Mouse (Mus musculus) megakaryocyte, embryonic 14.5 days (primary cell): ENCODE data around the gene Rnase2a.

Experiments
- FLI1 ChIP-seq: IDR thresholded peaks from 2 replicates; pipeline ENCODE4 v1.6.1; 2012; ENCODE audit warnings: low read length, inconsistent platforms, mixed read lengths
- GATA1 ChIP-seq: IDR thresholded peaks from 3 replicates; pipeline ENCODE4 v1.6.1; 2012; ENCODE audit warnings: mixed read lengths, low read length, inconsistent platforms, borderline replicate concordance

- TF ChIP-seq FLI1 (no peak), GATA1 (no peak)
Measured at GRCm38 (mm10) chr14:51259741-51260140, 3.8 kb upstream of the Rnase2a start.
